Mouse (Mus musculus) megakaryocyte, embryonic 14.5 days (primary cell): ENCODE data around the gene Rac2. TPM values are rescaled to one million over a fixed set of nuclear protein-coding genes. Genes with fewer than 3 reads are reported as not detected.

ENCODE experiments used
- H3K27me3 ChIP-seq: replicated peaks from 2 replicates; pipeline ENCODE3; 2012; ENCODE audit warnings: inconsistent platforms
- H3K36me3 ChIP-seq: replicated peaks from 2 replicates; pipeline ENCODE3; 2012; ENCODE audit warnings: low read length, inconsistent platforms, mixed read lengths
- H3K4me1 ChIP-seq: 2 replicates; pipeline ENCODE4 v1.6.1; 2012; ENCODE audit warnings: inconsistent platforms
- H3K4me3 ChIP-seq: replicated peaks from 2 replicates; pipeline ENCODE3; 2012; ENCODE audit warnings: moderate library complexity, mild to moderate bottlenecking, inconsistent platforms
- H3K9me3 ChIP-seq: 2 replicates; pipeline ENCODE4 v1.6.1; 2012; ENCODE audit warnings: inconsistent platforms
- FLI1 ChIP-seq: IDR thresholded peaks from 2 replicates; pipeline ENCODE4 v1.6.1; 2012; ENCODE audit warnings: low read length, inconsistent platforms, mixed read lengths
- GATA1 ChIP-seq: IDR thresholded peaks from 3 replicates; pipeline ENCODE4 v1.6.1; 2012; ENCODE audit warnings: mixed read lengths, low read length, inconsistent platforms, borderline replicate concordance
- polyA plus RNA-seq: library from polyadenylated mRNA; stranded (reverse); fragments of >175 nt; gene quantifications from 2 replicates; pipeline ENCODE4 v1.2.3, GENCODE M21; 2012; ENCODE audit warnings: low replicate concordance; ENCODE audit not compliant: insufficient read depth

Gene Rac2
- polyA plus RNA-seq, 1 experiment = 860 TPM

DNA sequence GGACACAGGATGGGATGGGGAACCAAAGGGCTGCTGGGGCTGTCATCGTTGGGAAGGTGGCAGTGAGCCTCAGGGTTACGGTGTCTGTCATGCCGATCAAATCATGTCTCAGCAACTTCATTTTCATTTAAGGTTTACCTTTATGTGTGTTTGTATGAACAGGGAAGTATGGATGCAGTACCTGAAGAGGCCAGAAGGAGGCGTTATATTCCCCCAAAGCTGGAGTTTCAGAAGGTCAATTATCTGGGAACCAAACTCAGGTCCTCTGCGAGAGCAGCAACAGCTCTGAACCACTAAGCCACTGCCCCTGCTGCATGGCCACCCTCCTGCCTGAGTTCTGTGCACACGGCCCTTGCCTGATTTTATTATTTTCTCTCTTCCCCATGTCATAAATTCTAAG is 18.2 kb upstream of the Rac2 start:
- peaks cover 80% of the 10 kb centered on the region for H3K4me1 ChIP-seq
- H3K27me3 ChIP-seq = peaks cover 13% of the 10 kb centered on the region
- H3K4me3 ChIP-seq = no peak overlapping the region
- TF ChIP-seq FLI1 (no peak), GATA1 (no peak)
- no peaks in the 10 kb centered on the region for H3K36me3 ChIP-seq
- peaks cover 18% of the 10 kb centered on the region for H3K9me3 ChIP-seq

DNA sequence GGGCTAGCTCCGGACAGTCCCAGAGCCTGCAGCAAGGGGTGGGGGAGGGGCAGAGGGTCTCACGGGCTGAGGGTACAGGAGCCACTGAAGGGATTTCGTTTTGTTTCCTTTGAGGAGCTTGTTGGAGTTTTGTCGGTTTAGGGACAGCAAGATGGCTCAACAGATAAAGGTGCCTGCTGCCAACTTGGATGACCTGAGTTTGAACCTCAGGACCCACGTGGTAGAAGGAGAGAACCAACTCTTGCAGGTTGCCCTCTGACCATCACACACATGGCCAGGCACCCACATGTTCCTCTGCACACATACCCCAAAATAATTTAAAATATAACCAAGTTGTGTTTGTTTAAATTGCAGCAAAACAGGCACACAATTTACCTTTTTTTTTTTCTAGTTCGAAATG is 17.4 kb upstream of the Rac2 start:
- Histone ChIP-seq H3K4me3 (no peak overlapping the region), H3K36me3 (no peaks in the 10 kb centered on the region), H3K27me3 (peaks cover 18% of the 10 kb centered on the region), H3K4me1 (peaks cover 71% of the 10 kb centered on the region), H3K9me3 (peaks cover 11% of the 10 kb centered on the region)
- TF ChIP-seq FLI1 = no peak
- TF ChIP-seq GATA1 = no peak

GRCm38 (mm10) chr15:78588900-78589299 is 16.3 kb upstream of the Rac2 start:
- TF ChIP-seq GATA1 (no peak), FLI1 (no peak)
- H3K27me3 ChIP-seq = peaks cover 20% of the 10 kb centered on the region
- H3K9me3 ChIP-seq = peaks cover 1% of the 10 kb centered on the region; the same call in 1 of the 2 replicates
- H3K4me3 ChIP-seq = peak overlapping the region; percentile 39
- H3K36me3 ChIP-seq = no peaks in the 10 kb centered on the region
- H3K4me1 ChIP-seq = peaks cover 62% of the 10 kb centered on the region

GRCm38 (mm10) chr15:78588049-78588448 is 15.5 kb upstream of the Rac2 start:
- H3K4me3 ChIP-seq = no peak overlapping the region
- H3K9me3 ChIP-seq = no peaks in the 10 kb centered on the region
- peaks cover 67% of the 10 kb centered on the region for H3K4me1 ChIP-seq
- H3K36me3 ChIP-seq = no peaks in the 10 kb centered on the region
- peaks cover 20% of the 10 kb centered on the region for H3K27me3 ChIP-seq
- TF ChIP-seq FLI1 (no peak), GATA1 (no peak)

DNA sequence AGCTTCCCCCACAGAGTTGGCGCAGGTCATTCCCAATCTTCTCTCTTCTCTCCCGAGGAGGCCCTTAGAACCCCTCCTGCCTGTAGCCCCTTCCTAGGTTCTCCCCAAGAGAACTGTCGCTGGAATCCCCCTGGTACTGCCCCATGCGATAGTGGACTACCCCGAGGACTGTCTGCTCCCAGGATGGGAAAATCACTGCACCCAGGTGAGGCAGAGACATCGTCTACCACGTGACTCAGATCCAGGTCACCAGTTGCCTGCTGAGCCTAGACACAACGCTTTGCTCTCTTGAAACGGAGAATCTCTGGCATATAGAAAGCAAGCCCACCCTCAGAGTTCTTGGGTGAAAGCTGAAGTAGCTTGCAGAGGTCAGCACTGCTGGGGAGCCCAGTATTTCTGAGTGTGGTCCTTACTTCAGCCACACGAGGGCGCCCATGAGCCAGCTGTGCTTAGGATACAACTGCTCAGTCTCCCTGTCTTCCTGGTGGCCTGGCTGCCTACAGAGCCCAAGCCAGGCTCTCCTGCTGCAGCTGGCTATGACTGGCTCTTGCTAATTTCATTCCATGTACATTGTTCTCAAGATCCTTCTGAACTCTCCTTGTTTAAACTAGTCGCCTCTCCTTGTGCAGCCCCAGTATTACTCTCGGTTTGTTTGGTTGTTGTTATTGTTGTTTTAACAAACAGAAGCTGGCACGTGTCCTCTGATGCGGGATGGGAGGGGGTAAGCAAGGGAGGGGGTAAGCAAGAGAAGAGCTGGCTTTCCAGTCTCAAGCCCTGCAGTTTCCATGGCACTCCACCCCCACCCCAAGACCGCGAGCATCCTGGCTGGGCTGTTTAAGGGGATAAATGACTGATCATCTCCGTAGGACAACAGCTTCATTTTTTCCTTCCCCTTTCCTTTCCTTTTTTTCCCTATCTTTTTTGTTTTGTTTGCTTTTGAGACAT is 14.7 kb upstream of the Rac2 start:
- no peaks in the 10 kb centered on the region for H3K9me3 ChIP-seq
- H3K36me3 ChIP-seq = no peaks in the 10 kb centered on the region
- peaks cover 65% of the 10 kb centered on the region for H3K4me1 ChIP-seq
- no peak overlapping the region for H3K4me3 ChIP-seq
- TF ChIP-seq FLI1 = no peak
- TF ChIP-seq GATA1 = no peak
- H3K27me3 ChIP-seq = peaks cover 20% of the 10 kb centered on the region

DNA sequence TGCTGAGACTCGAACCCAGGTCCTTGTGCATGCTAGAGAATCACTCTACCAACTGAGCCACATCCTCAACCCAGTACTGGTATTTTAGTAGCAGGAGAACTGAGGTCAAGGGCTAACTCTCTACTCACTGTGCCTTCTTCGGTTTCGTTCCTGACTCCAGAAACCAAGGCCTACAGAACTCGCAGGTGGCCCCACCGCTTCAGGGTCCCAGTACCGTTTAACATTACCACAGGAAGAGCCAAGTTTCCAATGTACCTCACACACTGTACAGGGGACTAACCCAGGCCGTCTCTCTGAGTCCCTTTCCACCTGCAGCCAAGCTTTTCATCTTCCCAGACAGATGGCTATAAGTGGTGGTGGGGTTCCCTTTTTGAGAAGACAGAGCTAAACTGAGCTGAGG is 12.8 kb upstream of the Rac2 start:
- Histone ChIP-seq H3K36me3 (no peaks in the 10 kb centered on the region), H3K4me3 (no peak overlapping the region), H3K9me3 (no peaks in the 10 kb centered on the region), H3K27me3 (peaks cover 20% of the 10 kb centered on the region), H3K4me1 (peaks cover 61% of the 10 kb centered on the region)
- no peak for TF ChIP-seq GATA1
- no peak for TF ChIP-seq FLI1

- peaks cover 20% of the 10 kb centered on the region for H3K27me3 ChIP-seq
- H3K36me3 ChIP-seq = peaks cover 2% of the 10 kb centered on the region
- no peaks in the 10 kb centered on the region for H3K9me3 ChIP-seq
- no peak overlapping the region for H3K4me3 ChIP-seq
- peaks cover 56% of the 10 kb centered on the region for H3K4me1 ChIP-seq
- no peak for TF ChIP-seq GATA1
- TF ChIP-seq FLI1 = no peak
Observed at GRCm38 (mm10) chr15:78583352-78583751, 10.8 kb upstream of the Rac2 start.

GRCm38 (mm10) chr15:78576284-78576810 is 3.8 kb upstream of the Rac2 start:
- H3K4me1 ChIP-seq = peaks cover 69% of the 10 kb centered on the region
- 0 out of 2 replicates have a peak, but pooled peaks cover 5% of the 10 kb centered on the region for H3K9me3 ChIP-seq
- H3K27me3 ChIP-seq = no peaks in the 10 kb centered on the region
- H3K36me3 ChIP-seq = peaks cover 22% of the 10 kb centered on the region
- TF ChIP-seq FLI1 (no peak), GATA1 (no peak)
- no peak overlapping the region for H3K4me3 ChIP-seq

- no peak for TF ChIP-seq GATA1
- TF ChIP-seq FLI1 = no peak
- peaks cover 54% of the 10 kb centered on the region for H3K36me3 ChIP-seq
- no peaks in the 10 kb centered on the region for H3K27me3 ChIP-seq
- peaks cover 81% of the 10 kb centered on the region for H3K4me1 ChIP-seq
- H3K4me3 ChIP-seq = peak overlapping the region; percentile 98
- H3K9me3 ChIP-seq = 0 out of 2 replicates have a peak, but pooled peaks cover 5% of the 10 kb centered on the region
Observed at GRCm38 (mm10) chr15:78572270-78572600, 348 bp downstream of the Rac2 start.
